Mouse (Mus musculus) E14TG2a.4 (cell line): ENCODE results near the gene Neu3.

Experiments used
- CTCF ChIP-seq: conservative IDR thresholded peaks from 2 replicates; pipeline ENCODE4 v1.5.1; 2014; ENCODE audit warnings: low read length
- NANOG ChIP-seq: IDR thresholded peaks from 2 replicates; pipeline ENCODE4 v1.6.1; 2014; ENCODE audit warnings: borderline replicate concordance, low read length, mixed read lengths
- POU5F1 ChIP-seq: IDR thresholded peaks from 2 replicates; pipeline ENCODE4 v1.6.1; 2014; ENCODE audit warnings: low read length, borderline replicate concordance

GRCm38 (mm10) chr7:99811661-99812060, 16.6 kb downstream of the Neu3 start:
- TF ChIP-seq CTCF, result no peak
- no peak for TF ChIP-seq NANOG
- TF ChIP-seq POU5F1, result no peak
